Mouse (Mus musculus) gastrocnemius, postnatal 4 days (tissue): ENCODE data around the gene Trip6. TPM values are rescaled to one million over a fixed set of nuclear protein-coding genes. Genes with fewer than 3 reads are reported as not detected.

ENCODE experiments used
- DNase-seq, 2 experiments: peaks; one replicate each; pipeline ENCODE4 v3.0.0; 2021 to 2022; ENCODE audit warnings: low spot score in 2 of 2, mixed read lengths in 2 of 2
- microRNA-seq: library from miRNA; unstranded; fragments of <30 nt; microRNA quantifications from one replicate; pipeline ENCODE4 v1.2.0, GENCODE M21; 2021
- total RNA-seq, 2 experiments: library from RNA; stranded (reverse); gene quantifications; 2 replicates each; pipeline ENCODE4 v1.2.3; 2021

The Trip6 gene
- total RNA-seq, 2 experiments from 2014 or later = 31.2 to 31.9 TPM

DNA sequence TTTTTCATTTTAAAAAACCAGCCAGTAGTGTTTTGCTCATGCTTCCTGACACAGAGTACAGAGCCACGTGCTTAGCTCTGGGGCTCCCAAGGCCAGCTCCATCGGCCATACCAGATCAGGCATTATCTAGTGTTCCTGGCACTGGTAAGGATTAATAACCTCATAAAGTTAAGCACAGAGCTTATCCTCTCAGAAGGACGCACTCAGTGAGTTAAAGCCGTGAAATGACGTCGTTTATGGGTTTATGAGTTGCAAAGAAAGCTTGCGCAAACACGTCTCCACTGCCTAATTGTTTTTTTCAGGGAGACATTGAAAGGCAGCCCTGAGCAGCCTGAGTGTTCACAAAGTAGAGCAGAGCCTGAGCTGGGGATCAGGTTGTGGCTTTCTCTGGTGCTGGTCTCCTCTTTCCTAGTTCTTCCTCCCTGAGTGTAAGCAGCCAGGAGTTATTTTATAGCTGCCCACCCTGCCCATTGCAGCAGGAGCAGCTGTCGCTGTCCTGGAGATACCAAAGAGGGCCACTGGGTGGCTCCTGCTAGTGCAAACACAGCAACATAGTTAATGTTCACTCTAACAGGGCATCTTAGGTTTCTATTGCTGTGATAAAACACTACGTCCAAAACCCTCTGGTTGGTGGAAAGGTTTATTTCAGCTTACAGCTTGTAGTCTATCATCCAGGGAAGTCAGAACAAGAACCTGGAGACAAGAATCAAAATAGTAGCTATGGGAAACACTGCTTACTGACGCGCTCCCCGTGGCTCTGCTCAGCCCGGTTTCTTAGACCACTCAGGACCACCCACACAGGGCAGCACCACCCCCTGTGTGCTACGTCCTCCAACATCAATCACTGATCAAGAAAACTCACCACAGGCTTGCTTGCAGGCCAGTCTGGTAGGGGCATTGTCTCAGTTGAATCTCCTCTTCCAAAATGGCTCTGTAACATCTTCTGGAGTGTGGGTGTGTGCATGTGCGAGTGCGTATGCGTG lies 36.6 kb downstream of the Trip6 start:
- DNase-seq = no peak

DNA sequence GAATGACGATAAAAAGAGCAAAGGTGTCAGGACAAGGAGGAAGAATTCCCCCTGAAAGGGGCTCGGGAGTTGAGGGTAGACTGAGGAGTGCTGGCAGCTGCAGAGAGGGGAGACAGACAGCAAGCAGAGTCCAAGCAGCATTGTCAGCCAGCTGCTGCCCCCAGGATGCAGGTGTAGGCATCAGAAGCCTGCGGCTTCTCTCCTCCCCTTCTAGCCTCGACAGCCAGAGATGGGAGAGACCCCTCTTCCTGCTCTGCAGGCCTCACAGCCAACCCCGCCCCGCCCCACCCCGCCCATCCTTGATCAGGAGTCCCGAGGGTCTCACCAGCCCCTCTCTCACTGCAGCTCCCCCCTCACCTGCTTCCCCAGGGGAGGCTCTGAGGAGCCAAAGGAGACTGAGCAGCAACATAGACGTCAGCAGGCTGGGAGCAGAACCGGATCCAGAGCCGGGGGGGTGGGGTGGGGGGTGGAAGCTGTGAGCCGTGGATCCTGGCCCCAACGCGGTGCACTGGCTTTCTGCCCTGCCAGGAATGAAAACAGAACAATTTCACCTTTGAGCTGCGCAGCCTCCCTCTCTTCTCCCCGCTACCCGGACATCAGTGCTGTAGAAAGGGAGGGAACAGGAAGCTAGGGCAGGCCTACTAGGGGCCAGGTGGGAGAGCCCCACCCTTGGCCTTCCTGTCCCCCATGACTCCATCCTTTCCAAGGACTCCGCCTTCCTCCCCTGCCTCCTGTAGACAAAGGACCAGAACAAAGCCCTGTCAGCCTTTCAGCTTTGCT lies 45.9 kb downstream of the Trip6 start:
- DNase-seq = no peak

DNA sequence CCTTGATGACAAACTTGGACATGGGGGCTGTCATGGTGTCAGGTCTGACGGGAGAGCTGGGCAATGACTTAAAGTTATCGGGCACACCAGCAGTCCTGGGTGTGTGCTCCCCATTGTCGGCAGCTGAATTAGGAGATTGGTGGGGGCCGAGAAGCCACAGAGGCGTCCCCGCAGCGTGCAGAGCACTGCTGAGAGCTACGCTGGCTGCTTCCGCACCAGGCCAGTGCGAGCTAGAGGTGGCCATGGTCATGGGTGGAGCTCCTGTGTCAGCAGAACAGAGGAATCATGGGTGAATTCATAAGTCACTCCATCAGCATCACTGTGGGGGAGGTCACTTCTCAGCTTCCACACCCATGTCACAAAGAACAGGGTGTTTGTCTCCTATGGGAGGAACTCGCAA lies 49.4 kb downstream of the Trip6 start:
- DNase-seq = no peak

GRCm38 (mm10) chr5:137263897-137264720 lies 50.1 kb downstream of the Trip6 start:
- DNase-seq = no peak

Small RNA genes lying within 50 kb of the gene (microRNA-seq; reads per million reads assigned to microRNA genes)
- gene Mir7036 (0.85 reads per million), gene Mir8116 (0.63 reads per million)

Other genes with a start within 250 kb of the Trip6 start
- gene Serpine1, start 242.1 kb downstream of the Trip6 start, total RNA-seq = 1 to 10 TPM; 3.6 to 4.9 TPM
- gene Trim56, start 198.2 kb downstream of the Trip6 start, total RNA-seq = 10 to 100 TPM; 13.6 to 13.8 TPM
- gene Muc3, start 165.1 kb downstream of the Trip6 start, total RNA-seq = not detected
- under 1 TPM; 0.88 to 0.98 TPM for gene Muc3a, start 102.0 kb downstream of the Trip6 start, total RNA-seq
- gene Ache, start 26.9 kb downstream of the Trip6 start, total RNA-seq = 10 to 100 TPM; 68.5 to 78.9 TPM
- gene Ufsp1, start 19.8 kb downstream of the Trip6 start, total RNA-seq = 10 to 100 TPM; 47.7 to 51.2 TPM
- 100 to 1,000 TPM; 113 to 138 TPM for gene Srrt, start 6.7 kb downstream of the Trip6 start, total RNA-seq
- gene Slc12a9, start 19.2 kb upstream of the Trip6 start, total RNA-seq = 10 to 100 TPM in 1 of 2 experiments, 1 to 10 TPM in 1; 8.2 to 10.3 TPM
- 10 to 100 TPM; 56.9 to 57.6 TPM for gene Ephb4, start 35.7 kb upstream of the Trip6 start, total RNA-seq
- gene Zan, start 162.7 kb upstream of the Trip6 start, total RNA-seq = under 1 TPM; 0.18 to 0.56 TPM
- gene Pop7, start 188.1 kb upstream of the Trip6 start, total RNA-seq = 10 to 100 TPM; 19.8 to 22.6 TPM
- gene Gigyf1, start 204.1 kb upstream of the Trip6 start, total RNA-seq = 10 to 100 TPM; 27.5 to 30.7 TPM
- not detected for gene Epo, start 218.8 kb upstream of the Trip6 start, total RNA-seq
- 100 to 1,000 TPM; 483 to 529 TPM for gene Gnb2, start 219.1 kb upstream of the Trip6 start, total RNA-seq
- not detected for gene Actl6b, start 239.1 kb upstream of the Trip6 start, total RNA-seq